Mouse (Mus musculus): ENCODE measurements around the gene L1td1. TPM values are rescaled to one million over a fixed set of nuclear protein-coding genes. Genes with fewer than 3 reads are reported as not detected.

Gene L1td1
- total and polyA plus RNA-seq, 3 experiments = 0.22 TPM; not detected in 2

DNA sequence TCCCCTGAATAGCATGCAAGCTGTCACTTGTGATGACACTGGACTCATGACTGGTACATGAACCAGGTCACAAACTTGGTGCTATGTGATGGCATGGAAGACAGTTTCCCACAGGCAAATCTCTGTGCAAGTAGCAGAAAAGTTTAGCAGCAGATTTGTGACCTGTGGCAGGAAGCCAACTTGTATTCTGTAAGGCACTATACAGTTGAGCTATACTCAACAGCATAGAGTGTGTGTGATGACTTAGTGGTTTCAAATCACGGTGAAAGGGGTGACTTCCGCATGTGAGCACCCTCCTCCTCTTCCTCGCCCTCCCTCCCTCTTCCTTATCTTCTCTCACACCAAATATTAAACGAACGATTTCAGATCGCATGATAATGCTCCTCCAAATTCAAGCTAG is 50.9 kb downstream of the L1td1 start:
- no peaks in the 10 kb centered on the region for H3K36me3 ChIP-seq (replicated peaks)
- H3K4me3 ChIP-seq (ENCODE audit: low read depth, low read length) = no peak overlapping the region
- no peak for DNase-seq (ENCODE audit: low spot score)
- no peaks in the 10 kb centered on the region for H3K4me1 ChIP-seq (ENCODE audit: insufficient read depth, low read depth, low read length)
- TF ChIP-seq POLR2AphosphoS5 (IDR thresholded peaks at IDR 0.05; ENCODE audit: insufficient replicate concordance, low read depth, low read length) (no peak), TAL1 (conservative IDR thresholded peaks at IDR 0.05; ENCODE audit: low read depth, low read length) (no peak), GATA1 (IDR thresholded peaks at IDR 0.05; ENCODE audit: borderline replicate concordance, low read length) (no peak), CTCF (IDR thresholded peaks at IDR 0.05; ENCODE audit: low read depth, low read length) (no peak), GATA2 (IDR thresholded peaks at IDR 0.05; ENCODE audit: borderline replicate concordance, low read depth, low read length) (no peak)
- peaks cover 87% of the 10 kb centered on the region for H3K9me3 ChIP-seq (replicated peaks)
- no peak for ATAC-seq (ENCODE audit: extremely low read depth, insufficient number of reproducible peaks, low FRiP score, poor library complexity, severe bottlenecking)
- H3K27me3 ChIP-seq (ENCODE audit: insufficient read depth, low read length) = no peaks in the 10 kb centered on the region

DNA sequence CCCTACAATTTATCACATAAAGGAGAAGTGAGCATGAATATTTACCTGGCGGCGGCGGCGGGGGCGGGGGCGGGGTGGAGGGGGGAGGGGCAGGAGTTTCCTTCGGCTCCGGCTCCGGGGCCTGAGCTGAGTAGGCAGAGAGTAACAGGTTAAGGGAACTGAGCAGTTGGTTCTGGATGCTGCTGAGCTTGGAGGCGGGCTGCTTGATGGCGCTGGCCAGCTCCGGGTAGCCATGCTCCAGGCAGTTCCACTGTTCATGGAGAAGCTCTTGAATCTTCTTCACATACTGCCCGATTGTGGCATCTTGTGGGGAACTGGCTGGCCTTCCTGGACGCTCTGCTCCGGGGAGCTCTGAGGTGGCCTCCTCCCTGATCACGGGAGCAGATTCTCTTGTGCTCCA is 51.7 kb downstream of the L1td1 start:
- no peak for TF ChIP-seq GATA1 (IDR thresholded peaks at IDR 0.05; ENCODE audit: borderline replicate concordance, low read length)
- TF ChIP-seq POLR2AphosphoS5 (IDR thresholded peaks at IDR 0.05; ENCODE audit: insufficient replicate concordance, low read depth, low read length) = no peak
- no peak for DNase-seq (ENCODE audit: low spot score)
- Histone ChIP-seq H3K36me3 (replicated peaks) (no peaks in the 10 kb centered on the region), H3K4me3 (ENCODE audit: low read depth, low read length) (no peak overlapping the region), H3K4me1 (ENCODE audit: insufficient read depth, low read depth, low read length) (no peaks in the 10 kb centered on the region), H3K9me3 (replicated peaks) (peaks cover 88% of the 10 kb centered on the region), H3K27me3 (ENCODE audit: insufficient read depth, low read length) (no peaks in the 10 kb centered on the region)
- no peak for ATAC-seq (ENCODE audit: extremely low read depth, insufficient number of reproducible peaks, low FRiP score, poor library complexity, severe bottlenecking)

DNA sequence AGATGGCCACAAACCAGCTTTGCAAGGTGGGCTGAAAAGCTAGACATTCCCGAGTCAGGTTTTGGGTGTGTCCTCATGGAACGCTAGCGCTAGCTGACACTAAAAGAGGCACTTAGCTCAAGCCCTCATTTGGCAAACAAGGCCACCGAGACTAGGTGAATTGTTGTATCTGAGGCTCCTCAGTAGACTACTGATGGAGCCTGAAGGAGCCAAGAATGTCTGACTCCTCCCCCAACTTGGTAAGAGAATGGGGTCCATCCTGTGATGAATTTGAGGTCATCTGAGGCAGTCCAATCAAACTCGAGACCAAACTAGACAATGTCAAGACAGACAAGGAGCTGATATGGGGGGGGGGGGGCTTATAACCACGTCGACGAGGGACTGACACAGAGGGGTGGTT is 59.3 kb downstream of the L1td1 start:
- Histone ChIP-seq H3K36me3 (replicated peaks) (no peaks in the 10 kb centered on the region), H3K27me3 (ENCODE audit: insufficient read depth, low read length) (no peaks in the 10 kb centered on the region), H3K4me1 (ENCODE audit: insufficient read depth, low read depth, low read length) (no peaks in the 10 kb centered on the region), H3K9me3 (replicated peaks) (peaks cover 84% of the 10 kb centered on the region), H3K4me3 (ENCODE audit: low read depth, low read length) (no peak overlapping the region)
- no peak for DNase-seq (ENCODE audit: low spot score)
- TF ChIP-seq POLR2AphosphoS5 (IDR thresholded peaks at IDR 0.05; ENCODE audit: insufficient replicate concordance, low read depth, low read length) (no peak), GATA2 (IDR thresholded peaks at IDR 0.05; ENCODE audit: borderline replicate concordance, low read depth, low read length) (no peak), CTCF (IDR thresholded peaks at IDR 0.05; ENCODE audit: low read depth, low read length) (no peak), GATA1 (IDR thresholded peaks at IDR 0.05; ENCODE audit: borderline replicate concordance, low read length) (no peak), TAL1 (conservative IDR thresholded peaks at IDR 0.05; ENCODE audit: low read depth, low read length) (no peak)
- no peak for ATAC-seq (ENCODE audit: extremely low read depth, insufficient number of reproducible peaks, low FRiP score, poor library complexity, severe bottlenecking)

DNA sequence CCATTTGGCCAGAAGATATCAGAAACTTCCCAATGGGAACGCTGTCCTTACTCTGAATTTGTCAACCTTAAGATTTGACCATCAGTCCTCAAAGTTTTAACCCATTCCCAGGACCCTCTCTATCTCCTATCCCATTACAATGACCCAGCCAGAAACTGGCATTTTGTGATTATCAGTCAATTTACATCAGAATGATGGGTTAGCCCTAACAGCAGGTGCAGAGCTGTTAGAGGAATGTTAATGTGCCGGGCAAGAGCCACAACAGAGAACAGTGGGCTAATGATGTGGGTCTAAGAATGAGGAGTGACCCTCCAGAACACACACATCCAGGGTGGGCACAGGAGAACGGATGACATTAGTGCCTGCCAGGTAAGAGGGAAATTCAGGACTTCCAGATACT is 59.7 kb downstream of the L1td1 start:
- peaks cover 86% of the 10 kb centered on the region for H3K9me3 ChIP-seq (replicated peaks)
- no peaks in the 10 kb centered on the region for H3K27me3 ChIP-seq (ENCODE audit: insufficient read depth, low read length)
- no peaks in the 10 kb centered on the region for H3K4me1 ChIP-seq (ENCODE audit: insufficient read depth, low read depth, low read length)
- no peak for TF ChIP-seq TAL1 (conservative IDR thresholded peaks at IDR 0.05; ENCODE audit: low read depth, low read length)
- H3K36me3 ChIP-seq (replicated peaks) = no peaks in the 10 kb centered on the region
- H3K4me3 ChIP-seq (ENCODE audit: low read depth, low read length) = no peak overlapping the region
- DNase-seq (ENCODE audit: low spot score) = no peak
- no peak for ATAC-seq (ENCODE audit: extremely low read depth, insufficient number of reproducible peaks, low FRiP score, poor library complexity, severe bottlenecking)

Other genes with a start within 250 kb of the L1td1 start
- not detected in 2 replicates for gene Kank4, start 90.8 kb downstream of the L1td1 start, total RNA-seq (2014; fragmentation: Nextera tagmentation)
- gene Kank4, start 90.8 kb downstream of the L1td1 start, total RNA-seq (2017) = 0.06 and 0.33 TPM in 2 replicates
- not detected in 2 replicates for gene Kank4, start 90.8 kb downstream of the L1td1 start, polyA plus RNA-seq (2012)
- not detected in 2 replicates for gene I0C0044D17Rik, start 97.1 kb downstream of the L1td1 start, total RNA-seq (2014; fragmentation: Nextera tagmentation)
- gene I0C0044D17Rik, start 97.1 kb downstream of the L1td1 start, total RNA-seq (2017) = 0.06 TPM in 1 of 2 replicates, not detected in the other
- not detected in 2 replicates for gene I0C0044D17Rik, start 97.1 kb downstream of the L1td1 start, polyA plus RNA-seq (2012)
- 185 and 231 TPM in 2 replicates for gene Usp1, start 197.1 kb downstream of the L1td1 start, total RNA-seq (2014; fragmentation: Nextera tagmentation)
- 137 and 138 TPM in 2 replicates for gene Usp1, start 197.1 kb downstream of the L1td1 start, total RNA-seq (2017)
- 562 and 786 TPM in 2 replicates for gene Usp1, start 197.1 kb downstream of the L1td1 start, polyA plus RNA-seq (2012)